ENCODE assay signal across 8 mouse cellular contexts in the genomic region with DNA sequence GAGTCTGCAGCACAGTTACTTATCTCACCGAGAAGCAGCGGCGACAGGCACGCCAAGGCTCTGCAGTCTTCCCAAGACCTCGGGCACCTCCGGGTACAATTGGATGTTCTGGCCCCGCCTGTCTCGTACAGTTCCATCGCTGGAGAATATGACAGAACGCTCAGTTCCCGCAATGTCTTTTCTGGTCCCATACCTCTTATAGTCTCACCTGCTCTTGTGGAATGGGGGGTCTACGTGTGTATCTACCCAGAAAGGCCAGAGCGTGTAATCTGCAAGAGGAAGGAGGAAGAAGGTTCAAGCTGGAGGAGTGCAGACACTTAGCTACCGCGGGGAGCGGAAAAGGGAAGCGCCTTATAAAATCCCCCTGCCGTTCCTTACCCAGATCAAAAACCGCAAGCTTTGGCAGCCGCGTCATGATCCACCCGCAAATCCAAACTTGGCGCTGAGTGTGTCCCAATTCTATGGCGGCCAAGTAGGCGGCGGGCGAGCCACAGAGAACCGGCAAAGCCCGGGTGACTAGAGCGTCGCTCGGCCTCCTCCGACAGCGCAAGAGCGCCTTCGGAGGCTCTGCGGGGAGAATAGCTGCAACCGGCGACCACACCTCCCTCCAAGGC. TPM values are rescaled to one million over a fixed set of nuclear protein-coding genes. Genes with fewer than 3 reads are reported as not detected.
DNase-seq lines count a peak whose midpoint lies in the region; ATAC-seq and TF ChIP-seq lines count a peak whose summit lies in the region.

A gene (minus strand): TSS at position 549 of the 614 bp plus-strand sequence.

- under 1% methylated on average over 39 of the region's 39 CpGs for WGBS in forebrain, embryonic 10.5 days
- under 1% methylated on average over 39 of the region's 39 CpGs for WGBS in heart, embryonic 14.5 days
- under 1% methylated on average over 39 of the region's 39 CpGs for WGBS in liver, embryonic 13.5 days (ENCODE audit: insufficient replicate concordance)
- WGBS in stomach, embryonic 14.5 days = under 1% methylated on average over 39 of the region's 39 CpGs

- no peaks in the 10 kb centered on the region for H3K27me3 ChIP-seq in E14TG2a.4 (ENCODE audit: insufficient read depth, low read length)
- H3K27me3 ChIP-seq in forebrain, embryonic 10.5 days (ENCODE audit: poor library complexity, severe bottlenecking) = no peaks in the 10 kb centered on the region
- no peaks in the 10 kb centered on the region for H3K27me3 ChIP-seq in heart, embryonic 14.5 days (ENCODE audit: control insufficient read depth, insufficient read depth, low read length)
- H3K27me3 ChIP-seq in liver, embryonic 13.5 days = no peaks in the 10 kb centered on the region
- no peaks in the 10 kb centered on the region for H3K27me3 ChIP-seq in stomach, embryonic 14.5 days (ENCODE audit: control insufficient read depth, insufficient read depth, low read length)

- DNase-seq in c-Kit-positive CD71-negative TER-119-negative erythroid progenitor cells, embryonic 14.5 days (ENCODE audit: low read depth) = peak; percentile 81
- DNase-seq in forebrain, embryonic 10.5 days (ENCODE audit: extremely low spot score, low spot score) = peak; percentile 76
- peak; percentile 85 for DNase-seq in kidney, postnatal 14 days
- peak; percentile 77 for DNase-seq in liver, embryonic 13.5 days
- DNase-seq in natural killer cell, adult 2 months (ENCODE audit: low spot score in 2 of 2) = peak; percentile 64 to 76

- peaks cover 23% of the 10 kb centered on the region for H3K4me1 ChIP-seq in E14TG2a.4 (replicated peaks; ENCODE audit: low read depth, low read length)
- peaks cover 13% of the 10 kb centered on the region for H3K4me1 ChIP-seq in forebrain, embryonic 10.5 days
- peaks cover 15 to 19% of the 10 kb centered on the region in 2 experiments; a peak in 3 of 4 replicates for H3K4me1 ChIP-seq in heart, embryonic 14.5 days (ENCODE audit: control insufficient read depth in 2 of 2, insufficient read depth in 2 of 2, low read length in 2 of 2)
- peaks cover 20% of the 10 kb centered on the region for H3K4me1 ChIP-seq in liver, embryonic 13.5 days (replicated peaks)
- 0 out of 2 replicates have a peak, but pooled peaks cover 6% of the 10 kb centered on the region for H3K4me1 ChIP-seq in stomach, embryonic 14.5 days (ENCODE audit: control insufficient read depth, insufficient read depth, low read length)

- ATAC-seq in heart, embryonic 14.5 days (ENCODE audit: insufficient number of reproducible peaks, insufficient read depth, low FRiP score, low read depth) = peak; percentile 80
- ATAC-seq in liver, embryonic 13.5 days (ENCODE audit: low read depth) = peak; percentile 95
- ATAC-seq in stomach, embryonic 14.5 days (ENCODE audit: insufficient number of reproducible peaks, insufficient read depth, low FRiP score, low read depth) = peak; percentile 92

- peaks cover 60% of the 10 kb centered on the region for H3K36me3 ChIP-seq in E14TG2a.4 (ENCODE audit: insufficient read depth, low read length)
- H3K36me3 ChIP-seq in forebrain, embryonic 10.5 days (replicated peaks) = peaks cover 56% of the 10 kb centered on the region
- H3K36me3 ChIP-seq in heart, embryonic 14.5 days (ENCODE audit: control insufficient read depth, insufficient read depth, low read length) = peaks cover 44% of the 10 kb centered on the region
- peaks cover 36% of the 10 kb centered on the region for H3K36me3 ChIP-seq in liver, embryonic 13.5 days
- peaks cover 28% of the 10 kb centered on the region for H3K36me3 ChIP-seq in stomach, embryonic 14.5 days (ENCODE audit: control insufficient read depth, insufficient read depth, low read length)

- H3K4me2 ChIP-seq in heart, embryonic 14.5 days (ENCODE audit: low read length) = peak within 1 kb of the TSS; percentile 74
- H3K4me2 ChIP-seq in liver, embryonic 13.5 days = peak within 1 kb of the TSS; percentile 72
- peak within 1 kb of the TSS; percentile 54 for H3K4me2 ChIP-seq in stomach, embryonic 14.5 days (replicated peaks; ENCODE audit: low read depth, low read length)

- no peaks in the 10 kb centered on the region for H3K9me3 ChIP-seq in E14TG2a.4 (ENCODE audit: low read length)
- no peaks in the 10 kb centered on the region for H3K9me3 ChIP-seq in forebrain, embryonic 10.5 days
- H3K9me3 ChIP-seq in heart, embryonic 14.5 days (ENCODE audit: control insufficient read depth, low read length) = no peaks in the 10 kb centered on the region
- no peaks in the 10 kb centered on the region for H3K9me3 ChIP-seq in liver, embryonic 13.5 days (replicated peaks)
- H3K9me3 ChIP-seq in stomach, embryonic 14.5 days (ENCODE audit: control insufficient read depth, low read depth, low read length) = no peaks in the 10 kb centered on the region

- H3K4me3 ChIP-seq in E14TG2a.4 (replicated peaks; ENCODE audit: low read length) = peak within 1 kb of the TSS; percentile 84
- peak within 1 kb of the TSS; percentile 73 for H3K4me3 ChIP-seq in forebrain, embryonic 10.5 days
- H3K4me3 ChIP-seq in heart, embryonic 14.5 days (ENCODE audit: control insufficient read depth in 1 of 2, insufficient read depth in 1 of 2, low read depth in 1 of 2, low read length in 2 of 2) = peak within 1 kb of the TSS; percentile 81 to 97
- peak within 1 kb of the TSS; percentile 73 for H3K4me3 ChIP-seq in liver, embryonic 13.5 days (replicated peaks)
- H3K4me3 ChIP-seq in stomach, embryonic 14.5 days (ENCODE audit: low read depth, low read length) = peak within 1 kb of the TSS; percentile 84

- peak within 1 kb of the TSS; percentile 92 for H3K9ac ChIP-seq in heart, embryonic 14.5 days (ENCODE audit: low read length)
- H3K9ac ChIP-seq in liver, embryonic 13.5 days = peak within 1 kb of the TSS; percentile 84
- peak within 1 kb of the TSS; percentile 69 for H3K9ac ChIP-seq in stomach, embryonic 14.5 days (replicated peaks; ENCODE audit: low read depth, low read length)

- no peak for TF ChIP-seq CTCF in E14TG2a.4 (conservative IDR thresholded peaks at IDR 0.05; ENCODE audit: low read length)

- peak within 1 kb of the TSS; percentile 86 for H3K27ac ChIP-seq in forebrain, embryonic 10.5 days
- peak within 1 kb of the TSS; percentile 82 to 87 for H3K27ac ChIP-seq in heart, embryonic 14.5 days (replicated peaks in 1 of 2; ENCODE audit: control insufficient read depth in 1 of 2, insufficient read depth in 1 of 2, low read depth in 2 of 2, low read length in 2 of 2)
- peak within 1 kb of the TSS; percentile 80 for H3K27ac ChIP-seq in liver, embryonic 13.5 days
- H3K27ac ChIP-seq in stomach, embryonic 14.5 days (ENCODE audit: low read length) = peak within 1 kb of the TSS; percentile 61; the same call in 1 of the 2 replicates

RNA-seq across cellular contexts. Expression of the gene that starts here (rescaled TPM):
- 62.4 and 63.7 TPM in 2 replicates for polyA plus RNA-seq in forebrain, embryonic 10.5 days (2016; fragmentation: Nextera tagmentation; extraction: Ambion mirVana)
- polyA plus RNA-seq in heart, embryonic 14.5 days (2014; fragmentation: Nextera tagmentation; extraction: Ambion mirVana) = 99.2 and 100 TPM in 2 replicates
- polyA plus RNA-seq in liver, embryonic 13.5 days (2015; fragmentation: Nextera tagmentation; extraction: Ambion mirVana) = 23.1 and 24.2 TPM in 2 replicates
- 54.8 and 55.8 TPM in 2 replicates for polyA plus RNA-seq in stomach, embryonic 14.5 days (2014; fragmentation: Nextera tagmentation; extraction: Ambion mirVana)

Comparison
In these comparisons a context has a peak if more than half of its experiments do, and no peak if none do; other contexts are left out.
1. Peak in every context shown above with its lines: DNase-seq, ATAC-seq, H3K4me3 ChIP-seq and H3K27ac ChIP-seq.